Mouse (Mus musculus) midbrain, embryonic 10.5 days (tissue): ENCODE results near the gene Smyd3. TPM values are rescaled to one million over a fixed set of nuclear protein-coding genes. Genes with fewer than 3 reads are reported as not detected.

ENCODE experiments used
- DNase-seq: peaks from one replicate; pipeline ENCODE4 v3.0.0-alpha.2; 2017; ENCODE audit warnings: low spot score
- H3K27ac ChIP-seq: fragments of 300-500 bp; sonication (generic); replicated peaks from 2 replicates; pipeline ENCODE4 v1.5.1; 2016; ENCODE audit warnings: mild to moderate bottlenecking
- H3K27me3 ChIP-seq: fragments of 300-500 bp; sonication (generic); 2 replicates; pipeline ENCODE4 v1.6.1; 2016; ENCODE audit warnings: low read depth, mild to moderate bottlenecking; ENCODE audit not compliant: poor library complexity, severe bottlenecking
- H3K36me3 ChIP-seq: fragments of 300-500 bp; sonication (generic); 2 replicates; pipeline ENCODE4 v1.6.1; 2016; ENCODE audit warnings: mild to moderate bottlenecking, moderate library complexity
- H3K4me1 ChIP-seq: fragments of 300-500 bp; sonication (generic); 2 replicates; pipeline ENCODE4 v1.6.1; 2016
- H3K4me3 ChIP-seq: fragments of 300-500 bp; sonication (generic); 2 replicates; pipeline ENCODE4 v1.5.1; 2016; ENCODE audit warnings: mild to moderate bottlenecking, moderate library complexity
- H3K9me3 ChIP-seq: fragments of 300-500 bp; sonication (generic); replicated peaks from 2 replicates; pipeline ENCODE4 v1.6.1; 2016; ENCODE audit warnings: mild to moderate bottlenecking
- WGBS: fragments of 180-500 bp; shearing (Covaris S2); methylation state at CpG from one replicate; pipeline ENCODE4 v1.1.7; 2016; 5-methylcytosine and 5-hydroxymethylcytosine counted together
- polyA plus RNA-seq: library from polyadenylated mRNA; unstranded; fragments of >200 nt; fragmentation: Nextera tagmentation; extraction: Ambion mirVana; gene quantifications from 2 replicates; pipeline ENCODE4 v1.2.1, GENCODE M21; 2016

Gene Smyd3
- polyA plus RNA-seq, 1 experiment from 2014 or later = 15.3 TPM

DNA sequence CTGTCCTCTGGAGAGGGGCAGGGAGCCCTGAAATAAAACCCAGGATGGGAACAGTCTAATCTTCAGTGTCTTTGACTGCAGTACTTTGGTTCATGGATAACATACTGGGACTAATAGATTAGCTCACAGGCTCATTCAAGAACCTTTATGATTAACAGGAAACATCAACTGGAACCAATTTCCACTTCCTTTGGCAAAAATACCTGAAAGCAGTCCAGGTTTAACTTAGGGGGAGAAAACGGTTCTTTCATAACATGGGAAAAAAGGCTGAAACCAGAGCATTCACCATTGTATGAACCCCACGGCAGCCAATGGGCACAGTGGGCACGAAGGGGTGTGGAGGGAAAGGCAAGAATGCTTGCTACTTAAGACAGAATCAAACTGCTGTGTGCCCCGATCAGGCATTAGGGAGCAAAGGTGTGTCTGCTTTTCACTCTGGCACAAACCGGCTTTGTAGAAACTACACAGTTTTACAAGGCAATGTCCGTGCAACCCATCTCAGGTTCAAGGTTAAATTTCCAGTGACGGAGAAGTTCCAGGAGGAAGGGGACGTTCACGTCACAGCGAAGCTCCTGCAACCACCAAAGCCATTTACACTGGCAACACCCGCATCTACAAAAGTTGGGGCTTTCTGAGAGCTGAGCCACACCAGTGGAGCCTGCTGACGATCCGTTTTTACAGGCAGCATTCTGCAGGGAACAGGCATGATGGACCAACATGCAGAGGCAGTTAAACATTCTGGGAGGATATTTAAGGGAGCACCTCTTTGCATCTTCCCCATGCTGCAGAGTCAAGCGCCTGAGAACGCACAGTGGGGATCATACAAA, 458.3 kb downstream of the Smyd3 start:
- Histone ChIP-seq H3K9me3 (no peaks in the 10 kb centered on the region), H3K27me3 (no peaks in the 10 kb centered on the region), H3K4me3 (no peak overlapping the region), H3K27ac (0 out of 2 replicates have a peak overlapping the region, but pooled peaks have one; percentile 1), H3K36me3 (no peaks in the 10 kb centered on the region), H3K4me1 (peaks cover 36% of the 10 kb centered on the region)
- DNase-seq = no peak
- WGBS = 86% methylated on average over 15 of the region's 15 CpGs

DNA sequence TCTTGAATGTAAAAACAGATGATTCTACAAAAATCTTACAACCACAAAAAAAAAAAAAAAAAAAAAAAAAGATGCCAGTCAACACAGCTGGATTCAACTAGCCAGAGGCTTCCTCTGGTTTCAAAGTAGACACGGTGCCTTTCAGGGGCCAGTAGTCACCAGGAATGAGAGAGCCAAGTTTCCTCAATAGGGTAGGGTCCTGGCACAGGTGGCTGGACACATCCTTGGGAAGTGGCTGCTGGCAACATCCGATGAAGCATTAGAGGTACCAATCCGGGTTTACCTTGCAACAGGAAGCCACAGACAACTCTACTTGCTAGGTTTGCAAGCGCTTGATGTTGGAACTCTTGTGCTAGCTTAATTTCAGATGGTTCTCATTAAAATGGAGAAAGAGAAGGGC, 459.2 kb downstream of the Smyd3 start:
- WGBS = 81% methylated on average over 4 of the region's 4 CpGs
- DNase-seq = no peak
- Histone ChIP-seq H3K36me3 (no peaks in the 10 kb centered on the region), H3K9me3 (no peaks in the 10 kb centered on the region), H3K4me3 (no peak overlapping the region), H3K27ac (no peak overlapping the region), H3K27me3 (no peaks in the 10 kb centered on the region), H3K4me1 (peaks cover 35% of the 10 kb centered on the region)

DNA sequence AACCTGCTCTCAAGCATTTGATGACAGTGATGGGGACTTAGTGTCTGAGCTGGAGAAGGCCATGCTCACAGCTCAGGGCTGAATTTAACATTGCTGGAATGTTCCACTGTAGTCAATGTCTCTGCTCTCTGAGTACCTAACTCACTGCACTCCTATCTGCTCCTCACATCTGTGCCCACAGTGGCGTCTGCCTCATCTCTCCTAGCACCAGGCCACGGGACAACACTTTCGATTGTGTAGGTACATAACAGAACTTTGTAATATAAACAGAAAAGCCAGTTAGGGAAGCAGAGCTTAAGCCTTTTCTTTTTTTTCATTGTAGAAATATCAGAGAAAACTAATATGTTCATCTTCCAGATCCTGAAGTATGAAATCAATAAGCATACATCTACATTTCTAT, 462.1 kb downstream of the Smyd3 start:
- Histone ChIP-seq H3K27ac (no peak overlapping the region), H3K4me1 (peaks cover 21% of the 10 kb centered on the region), H3K36me3 (no peaks in the 10 kb centered on the region), H3K27me3 (no peaks in the 10 kb centered on the region), H3K4me3 (no peak overlapping the region), H3K9me3 (no peaks in the 10 kb centered on the region)
- 81% methylated on average over 3 of the region's 3 CpGs for WGBS
- DNase-seq = no peak

DNA sequence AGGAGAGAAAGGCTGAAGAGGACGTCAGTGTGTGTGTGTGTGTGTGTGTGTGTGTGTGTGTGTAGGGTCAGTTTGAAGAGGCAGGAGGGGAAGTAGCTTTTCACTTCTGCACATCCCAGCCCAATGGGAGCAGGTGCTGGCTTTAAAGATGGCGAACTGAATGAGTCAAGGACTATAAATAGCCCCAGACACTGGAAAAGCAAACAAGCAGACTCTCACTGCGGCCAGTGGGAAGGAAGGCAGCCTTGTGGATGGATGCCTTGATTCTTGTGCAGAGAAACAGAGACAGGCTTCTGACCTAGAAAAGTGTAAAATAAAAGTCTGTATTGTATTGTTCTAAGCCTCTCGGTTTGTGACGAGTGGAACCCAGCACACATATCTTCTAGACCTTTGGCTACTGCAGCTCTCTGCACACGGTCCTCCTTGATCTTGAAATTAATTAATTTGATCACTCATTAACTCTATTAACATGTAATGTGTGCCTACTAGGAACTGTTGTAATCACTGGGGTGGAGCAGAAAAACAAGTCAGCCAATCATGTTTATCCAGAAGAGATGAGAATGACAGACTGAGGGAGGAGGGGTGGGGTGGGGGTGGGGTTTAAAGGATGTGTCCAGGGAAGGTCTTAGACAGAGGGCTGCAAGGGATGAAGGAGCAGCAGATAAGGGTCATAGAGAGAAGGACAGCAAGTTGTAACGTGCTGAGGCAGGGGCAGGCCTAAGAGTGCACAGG, 463.3 kb downstream of the Smyd3 start:
- no peaks in the 10 kb centered on the region for H3K9me3 ChIP-seq
- H3K4me3 ChIP-seq = no peak overlapping the region
- WGBS = 77% methylated on average over 7 of the region's 7 CpGs
- H3K4me1 ChIP-seq = peaks cover 11% of the 10 kb centered on the region
- H3K36me3 ChIP-seq = no peaks in the 10 kb centered on the region
- H3K27ac ChIP-seq = no peak overlapping the region; the same call in 1 of the 2 replicates
- no peak for DNase-seq
- H3K27me3 ChIP-seq = peaks cover 3% of the 10 kb centered on the region; the same call in 1 of the 2 replicates

DNA sequence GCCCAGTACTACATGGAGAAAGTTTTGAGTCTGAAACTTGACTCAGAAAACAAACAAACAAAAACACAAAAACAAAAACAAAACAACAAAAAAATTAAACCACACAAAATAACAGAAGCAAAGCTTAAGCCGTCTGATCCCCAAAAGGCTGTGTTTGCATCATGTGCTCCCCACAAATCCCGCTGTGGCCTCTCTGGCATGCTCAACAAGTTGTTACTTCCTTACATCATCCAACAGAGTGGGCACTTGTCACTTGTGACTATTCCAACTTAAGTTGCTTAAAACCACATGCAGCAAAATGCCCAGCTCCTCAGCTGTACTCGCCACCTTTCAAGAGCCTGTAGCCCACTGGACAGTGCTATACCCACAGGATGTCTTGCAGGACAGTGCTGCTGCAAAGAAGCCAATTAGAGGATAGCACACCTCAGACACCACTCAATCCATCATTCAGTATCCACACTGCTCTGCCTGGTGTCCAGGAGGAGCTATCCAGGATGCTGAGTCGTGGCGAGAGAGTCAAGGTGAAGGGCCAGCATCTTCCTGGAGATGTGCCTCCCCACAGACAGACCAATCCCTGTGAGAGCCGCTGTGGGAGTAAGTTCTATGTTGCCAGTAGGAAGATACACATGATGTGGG, 465.2 kb downstream of the Smyd3 start:
- no peak for DNase-seq
- H3K4me3 ChIP-seq = no peak overlapping the region
- no peaks in the 10 kb centered on the region for H3K36me3 ChIP-seq
- H3K27me3 ChIP-seq = peaks cover 14% of the 10 kb centered on the region; the same call in 1 of the 2 replicates
- no peaks in the 10 kb centered on the region for H3K9me3 ChIP-seq
- no peak overlapping the region for H3K27ac ChIP-seq
- H3K4me1 ChIP-seq = peaks cover 11% of the 10 kb centered on the region
- 94% methylated on average over 6 of the region's 6 CpGs for WGBS

DNA sequence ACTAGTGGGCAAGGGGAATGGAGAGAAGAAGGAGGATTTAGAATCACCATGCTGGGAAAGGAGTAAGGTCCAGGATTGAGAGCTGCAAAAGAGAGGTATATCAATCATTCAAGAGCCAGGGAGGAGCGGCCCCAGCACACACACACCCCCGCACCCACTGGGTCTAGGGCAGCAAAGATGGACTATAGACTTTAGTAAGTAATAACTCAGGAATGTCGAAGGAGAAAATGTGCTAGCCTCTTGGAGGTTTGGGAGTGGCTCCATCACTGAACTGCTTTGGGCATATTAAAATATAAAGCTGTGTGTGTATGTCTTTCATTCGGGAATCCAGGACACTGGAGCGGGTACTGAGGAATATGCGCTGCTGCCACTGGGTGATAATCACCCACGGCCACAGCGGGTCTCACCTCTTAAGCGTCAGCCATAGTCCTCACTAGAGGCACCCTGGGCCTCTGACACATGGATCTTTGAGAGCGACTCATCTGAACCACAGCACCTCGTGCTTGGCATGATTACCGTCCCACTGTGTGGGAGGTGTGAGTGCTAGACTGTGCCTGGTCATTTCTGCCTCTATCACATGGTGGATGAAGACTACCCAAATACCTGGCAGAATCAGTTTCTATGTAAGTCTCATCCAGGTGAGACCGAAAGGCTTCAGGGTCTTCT, 469.8 kb downstream of the Smyd3 start:
- no peak overlapping the region for H3K27ac ChIP-seq
- no peaks in the 10 kb centered on the region for H3K9me3 ChIP-seq
- 95% methylated on average over 13 of the region's 13 CpGs for WGBS
- no peak for DNase-seq
- H3K4me3 ChIP-seq = no peak overlapping the region
- H3K27me3 ChIP-seq = peaks cover 50% of the 10 kb centered on the region
- H3K36me3 ChIP-seq = no peaks in the 10 kb centered on the region
- peaks cover 12% of the 10 kb centered on the region for H3K4me1 ChIP-seq

DNA sequence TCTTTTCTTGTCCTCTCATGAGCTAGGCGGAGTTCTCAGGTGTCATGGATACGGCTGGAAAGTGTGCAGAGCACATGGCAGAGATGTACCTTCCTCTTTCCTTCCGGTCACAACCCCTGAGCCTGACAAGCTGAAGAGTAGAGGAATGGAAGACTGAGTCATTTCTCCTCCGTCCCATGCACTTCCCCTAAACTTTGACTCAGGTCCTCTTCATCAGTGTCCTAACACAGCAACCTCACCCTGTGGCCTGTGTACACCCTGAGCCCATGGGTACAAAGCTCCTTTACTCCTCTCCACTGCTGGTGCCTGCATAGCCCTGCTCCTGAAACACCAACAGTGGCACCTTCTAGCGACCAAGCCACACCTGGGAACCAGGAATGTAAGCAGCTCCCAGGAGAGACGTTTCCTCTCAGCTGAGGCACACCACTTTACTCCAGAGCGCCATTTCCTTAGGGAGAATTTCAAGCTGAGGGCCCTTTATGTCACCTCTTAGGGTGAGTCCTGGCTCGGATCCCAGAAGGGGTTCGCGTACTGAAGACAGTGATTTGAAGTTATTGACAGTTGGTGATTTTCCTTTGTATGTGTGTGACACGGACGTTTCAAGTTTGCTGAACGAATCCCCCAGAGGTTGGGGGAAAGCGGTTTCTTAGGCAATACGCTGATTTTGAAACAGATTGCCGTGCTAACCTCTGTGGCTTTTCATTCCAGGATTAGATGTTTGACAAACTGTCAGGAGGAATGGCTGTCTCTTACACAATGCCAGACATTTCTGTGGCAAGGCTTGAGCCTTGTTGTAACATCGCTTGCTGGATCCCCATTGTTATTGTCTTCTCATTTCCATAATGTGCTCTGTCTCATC, 471.8 kb downstream of the Smyd3 start:
- H3K27me3 ChIP-seq = peaks cover 70% of the 10 kb centered on the region
- H3K4me1 ChIP-seq = peaks cover 12% of the 10 kb centered on the region
- no peaks in the 10 kb centered on the region for H3K9me3 ChIP-seq
- H3K4me3 ChIP-seq = no peak overlapping the region
- no peak overlapping the region for H3K27ac ChIP-seq
- DNase-seq = no peak
- no peaks in the 10 kb centered on the region for H3K36me3 ChIP-seq
- WGBS = 74% methylated on average over 17 of the region's 17 CpGs

DNA sequence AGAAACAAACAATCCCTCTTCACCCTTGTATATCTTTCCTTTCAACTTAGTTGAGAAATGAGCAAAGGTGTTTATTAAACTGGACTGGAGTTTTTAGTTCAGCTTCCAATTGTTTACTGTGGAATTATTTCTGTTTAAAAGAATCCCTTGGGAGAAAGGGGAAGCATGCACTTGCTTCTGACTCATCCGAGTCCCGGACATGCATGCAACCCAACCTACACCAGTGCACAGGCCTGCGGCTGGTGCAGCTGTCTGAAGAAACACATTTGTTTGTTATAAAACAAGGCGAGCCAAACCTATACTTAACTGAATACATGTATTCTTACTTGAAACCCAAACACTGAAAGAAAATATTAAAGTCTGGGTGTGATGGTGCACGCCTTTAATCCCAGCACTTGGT, 473.7 kb downstream of the Smyd3 start:
- H3K27ac ChIP-seq = no peak overlapping the region

DNA sequence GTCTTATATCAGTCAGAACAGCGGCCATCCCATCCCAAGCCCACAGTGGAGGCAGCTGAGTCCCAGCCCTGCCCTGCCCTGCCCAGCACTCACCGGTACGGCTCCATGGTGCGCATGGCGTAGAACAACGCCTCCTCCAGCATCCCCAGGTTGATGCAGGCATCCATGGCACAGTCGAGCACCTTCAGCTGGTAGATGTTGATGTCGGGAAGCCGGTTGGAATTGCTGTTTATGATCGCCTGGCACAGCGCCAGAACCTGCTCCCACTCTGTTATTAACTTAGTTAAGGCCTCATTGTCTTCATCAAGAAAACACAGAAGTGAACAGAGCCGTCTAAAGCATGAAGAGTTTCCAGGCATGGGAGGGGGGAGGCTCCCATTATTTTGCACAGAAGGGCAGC, 474.2 kb downstream of the Smyd3 start:
- peaks cover 12% of the 10 kb centered on the region for H3K4me1 ChIP-seq
- no peak overlapping the region for H3K27ac ChIP-seq
- no peaks in the 10 kb centered on the region for H3K36me3 ChIP-seq

More for the DNA sequence above, 473.7 kb downstream of the Smyd3 start:
- H3K4me1 ChIP-seq = peaks cover 12% of the 10 kb centered on the region
- H3K9me3 ChIP-seq = no peaks in the 10 kb centered on the region
- 91% methylated on average over 5 of the region's 5 CpGs for WGBS
- H3K4me3 ChIP-seq = no peak overlapping the region
- no peaks in the 10 kb centered on the region for H3K36me3 ChIP-seq
- H3K27me3 ChIP-seq = peaks cover 85% of the 10 kb centered on the region
- DNase-seq = no peak

DNA sequence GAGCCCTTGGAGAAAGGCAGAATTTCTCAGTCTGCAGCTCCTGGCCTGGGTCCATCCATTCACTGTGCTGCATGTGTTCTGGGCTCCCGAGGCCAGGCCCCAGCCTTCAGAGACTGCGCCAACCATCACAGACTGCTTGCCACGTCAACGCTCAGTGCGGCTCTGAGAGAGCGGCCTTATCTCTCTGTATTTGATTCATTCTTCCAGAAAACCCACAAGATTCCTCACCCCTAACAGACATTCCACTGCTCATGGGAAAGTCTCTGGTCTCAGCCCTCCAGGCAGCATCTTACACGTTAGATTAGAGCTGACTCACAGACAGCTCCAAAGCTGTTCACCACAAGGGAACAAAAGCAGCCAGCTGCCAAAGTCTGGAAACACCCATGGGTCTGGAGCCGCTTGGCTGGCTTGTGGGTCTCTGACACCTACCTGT, 475.9 kb downstream of the Smyd3 start:
- Histone ChIP-seq H3K36me3 (no peaks in the 10 kb centered on the region), H3K4me3 (no peak overlapping the region), H3K27me3 (peaks cover 90% of the 10 kb centered on the region), H3K4me1 (peaks cover 11% of the 10 kb centered on the region), H3K9me3 (no peaks in the 10 kb centered on the region), H3K27ac (no peak overlapping the region)
- DNase-seq = no peak
- WGBS = 89% methylated on average over 8 of the region's 8 CpGs

More for the DNA sequence above, 474.2 kb downstream of the Smyd3 start:
- peaks cover 88% of the 10 kb centered on the region for H3K27me3 ChIP-seq
- H3K4me3 ChIP-seq = no peak overlapping the region
- no peak for DNase-seq
- WGBS = 87% methylated on average over 12 of the region's 12 CpGs
- no peaks in the 10 kb centered on the region for H3K9me3 ChIP-seq

DNA sequence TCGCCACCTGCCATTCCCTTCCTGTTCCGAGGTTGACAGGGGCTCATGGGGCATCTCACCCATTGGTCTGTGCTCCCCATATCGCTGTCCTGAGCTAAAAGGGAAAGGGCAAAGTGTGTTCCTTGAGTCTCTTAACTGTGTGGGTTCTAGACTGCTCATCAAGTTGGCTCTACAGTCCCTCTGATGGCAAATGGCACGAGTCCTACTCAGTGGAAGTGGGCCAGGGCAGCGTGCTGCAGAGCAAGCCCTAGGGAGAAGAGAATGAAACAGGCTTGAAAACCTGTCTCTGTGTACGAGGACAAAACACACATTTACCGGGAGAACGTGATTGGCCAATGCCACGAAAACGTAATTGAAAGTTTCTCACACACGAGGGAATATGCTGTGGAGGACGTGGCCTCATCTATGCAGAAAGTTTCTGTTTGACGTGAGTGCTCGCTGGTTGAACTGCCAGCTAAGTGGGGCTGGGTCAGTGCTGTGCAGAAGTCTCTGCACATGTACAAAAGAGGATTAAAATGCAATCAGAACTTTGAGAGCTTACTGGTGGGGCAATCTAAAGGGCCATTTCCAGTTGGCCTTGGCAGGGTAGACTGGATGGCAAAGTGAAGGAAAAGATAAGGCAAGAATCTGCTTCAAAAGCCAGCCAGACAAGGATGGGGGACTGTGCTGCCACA, 476.5 kb downstream of the Smyd3 start:
- 90% methylated on average over 14 of the region's 14 CpGs for WGBS

More for the DNA sequence above, 476.5 kb downstream of the Smyd3 start:
- Histone ChIP-seq H3K27ac (no peak overlapping the region), H3K9me3 (no peaks in the 10 kb centered on the region), H3K4me3 (no peak overlapping the region), H3K27me3 (peaks cover 92% of the 10 kb centered on the region), H3K4me1 (peaks cover 5% of the 10 kb centered on the region), H3K36me3 (no peaks in the 10 kb centered on the region)
- no peak for DNase-seq
